Mouse (Mus musculus): ENCODE measurements at regions not wholly inside any gene's neighbourhood (a gene's known extent, or its start where the extent isn't known, plus 50 kb on each side); places are given as distances from the start of the nearest gene placed in this dataset.

DNA sequence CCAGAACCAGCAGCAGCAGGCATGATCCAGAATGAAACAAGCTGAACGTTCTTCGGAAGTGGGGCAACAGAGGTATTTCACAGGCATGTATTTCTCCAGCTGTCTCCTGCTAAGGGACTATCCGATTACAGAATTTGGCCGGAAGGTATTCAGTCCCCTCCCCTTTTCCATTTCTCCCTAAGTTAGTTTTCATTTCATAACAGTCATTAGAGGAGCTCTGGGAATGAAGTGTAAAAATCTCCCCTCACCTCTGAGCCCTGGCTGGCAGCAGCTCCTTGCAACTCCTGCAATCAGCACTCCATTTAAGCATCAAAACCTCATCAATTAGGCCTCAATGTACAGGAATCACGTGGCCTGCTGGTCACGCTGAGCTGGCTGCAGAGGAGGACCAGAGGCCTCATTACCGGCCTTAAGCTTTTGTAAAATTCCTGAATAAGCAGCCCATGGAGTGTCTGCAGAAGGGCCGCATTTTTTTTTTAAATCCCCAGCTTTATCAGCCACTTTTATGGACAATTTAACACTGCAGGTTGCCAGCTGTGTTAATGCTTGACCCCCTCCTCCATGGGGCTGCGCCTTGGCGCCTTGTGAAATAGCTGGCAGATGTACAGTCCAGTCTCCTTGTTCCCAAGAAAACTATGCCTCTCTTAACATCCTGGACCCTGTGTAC lies 456.1 kb upstream of the Kirrel3 start:
- DNase-seq (ENCODE audit: low read depth, low spot score): no peak

DNA sequence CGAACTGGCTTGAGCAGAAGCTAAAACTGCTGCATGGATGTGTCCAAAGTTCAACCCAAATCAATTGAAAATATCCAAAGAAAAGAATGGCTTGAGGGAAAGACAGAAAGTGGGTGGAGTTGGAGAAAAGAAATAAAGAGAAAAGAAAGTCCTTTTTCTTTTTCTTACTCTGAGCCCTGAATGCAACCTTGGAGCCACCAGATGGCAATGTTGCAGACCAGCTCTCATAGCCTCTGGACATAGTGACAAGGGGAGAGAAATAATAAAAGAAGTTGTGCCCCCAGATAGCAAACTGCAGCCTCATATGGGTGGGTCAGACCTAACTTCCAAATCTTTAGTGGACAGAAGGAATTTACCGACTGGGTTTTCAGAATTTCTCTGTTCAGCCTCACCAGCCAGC lies 431.3 kb upstream of the Kirrel3 start:
- DNase-seq (ENCODE audit: low read depth, low spot score): peak; percentile 63
